In the genomic region with DNA sequence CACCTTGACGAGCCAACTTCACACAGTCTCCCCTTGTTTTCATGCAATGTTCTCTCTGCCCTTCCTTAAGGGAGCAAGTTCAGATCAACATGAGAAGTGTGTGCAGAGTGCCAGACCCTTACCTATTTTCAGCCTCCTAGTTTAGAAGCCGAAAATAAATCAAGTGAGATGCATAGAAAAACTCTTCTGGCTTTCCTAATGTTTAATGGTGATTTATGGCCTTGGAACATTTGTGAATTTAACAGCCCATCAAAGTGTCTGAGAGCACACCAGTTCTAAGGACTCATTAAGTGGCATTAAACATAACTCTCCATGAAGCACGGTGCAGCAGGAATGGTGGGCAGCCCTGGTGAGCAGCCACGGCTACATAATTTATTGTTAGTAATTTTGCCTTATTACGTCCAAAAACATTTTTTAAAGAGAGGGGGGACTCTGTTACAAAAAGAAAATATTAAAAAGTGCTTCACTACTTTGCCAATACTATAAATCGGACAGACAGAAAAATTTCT, we compare ENCODE assay signal across 21 mouse cellular contexts. TPM values are rescaled to one million over a fixed set of nuclear protein-coding genes. Genes with fewer than 3 reads are reported as not detected.
"Had no signal": no experiment of that assay in that cellular context is flagged by ENCODE, and none has a peak within 500 bp of the region (broad histone marks: within the 10 kb centered on the region; RNA-seq: fewer than 3 reads in every experiment).

No protein-coding gene starts in this region.

- ATAC-seq: intestine, embryonic 15.5 days; lung, postnatal 0 days; midbrain, embryonic 13.5 days; midbrain, embryonic 16.5 days had no signal

- H3K4me1 ChIP-seq: intestine, embryonic 15.5 days; liver, embryonic 13.5 days had no signal

- H3K4me3 ChIP-seq: intestine, embryonic 15.5 days; left cerebral cortex, adult 2 months; liver, embryonic 13.5 days; midbrain, embryonic 13.5 days; myocyte had no signal

- H3K9ac ChIP-seq: intestine, embryonic 15.5 days; liver, embryonic 13.5 days; lung, embryonic 14.5 days; midbrain, embryonic 13.5 days had no signal

- H3K9me3 ChIP-seq: intestine, embryonic 15.5 days; liver, embryonic 13.5 days; midbrain, embryonic 13.5 days had no signal

- H3K36me3 ChIP-seq: intestine, embryonic 15.5 days; liver, embryonic 13.5 days had no signal

- DNase-seq: kidney, adult 11 months; kidney, postnatal 25 days; layer of hippocampus, postnatal 36 days; left cerebral cortex, postnatal 4 days; liver, embryonic 13.5 days; lung, embryonic 14.5 days; right cerebral cortex, adult 18-20 months; right cerebral cortex, postnatal 14 days; right cerebral cortex, postnatal 4 days; thymus, adult 2 months; thymus, postnatal 14 days; thymus, postnatal 4 days had no signal

- H3K4me2 ChIP-seq: intestine, embryonic 15.5 days; liver, embryonic 13.5 days; lung, embryonic 14.5 days; midbrain, embryonic 13.5 days had no signal

- H3K27ac ChIP-seq: intestine, embryonic 15.5 days; left cerebral cortex, adult 2 months; liver, embryonic 13.5 days; macrophage; midbrain, embryonic 13.5 days; stomach, postnatal 0 days had no signal

- H3K27me3 ChIP-seq: intestine, embryonic 15.5 days; liver, embryonic 13.5 days; midbrain, embryonic 13.5 days had no signal

RNA-seq across cellular contexts. Expression of a gene that starts 44.5 kb away (rescaled TPM):
- total RNA-seq: monocyte, adult 5-6 weeks had no signal
- polyA plus RNA-seq: macrophage had no signal
